Mouse (Mus musculus): ENCODE measurements around the gene Zfp637. TPM values are rescaled to one million over a fixed set of nuclear protein-coding genes. Genes with fewer than 3 reads are reported as not detected.

The Zfp637 gene
- polyA plus RNA-seq, 1 experiment from 2014 or later = 80.9 TPM

- DNase-seq (ENCODE audit: low spot score) = no peak
- no peaks in the 10 kb centered on the region for H3K27me3 ChIP-seq (replicated peaks; ENCODE audit: insufficient read depth, low read length)
- H3K27ac ChIP-seq (ENCODE audit: low read length) = no peak overlapping the region
- WGBS = 77% methylated on average over 2 of the region's 2 CpGs
- H3K4me2 ChIP-seq (replicated peaks; ENCODE audit: low read depth, low read length) = no peak overlapping the region
- TF ChIP-seq EP300 (IDR thresholded peaks at IDR 0.05) = no peak
- no peak for TF ChIP-seq CTCF (IDR thresholded peaks at IDR 0.05)
- H3K4me1 ChIP-seq (ENCODE audit: insufficient read depth, low read depth, low read length) = peaks cover 4% of the 10 kb centered on the region; the same call in 1 of the 2 replicates
- no peaks in the 10 kb centered on the region for H3K9me3 ChIP-seq (ENCODE audit: low read length)
- no peak overlapping the region for H3K9ac ChIP-seq (replicated peaks; ENCODE audit: low read depth)
- H3K36me3 ChIP-seq (ENCODE audit: insufficient read depth, low read length) = no peaks in the 10 kb centered on the region
- no peak for ATAC-seq
- H3K4me3 ChIP-seq (ENCODE audit: low read depth, low read length) = no peak overlapping the region
Measured at GRCm38 (mm10) chr6:117893435-117893834, 52.5 kb downstream of the Zfp637 start.

Other genes starting within 250 kb of the Zfp637 start
- 0.97 and 1.3 TPM in 2 replicates for gene Zfp239, start 20.9 kb downstream of the Zfp637 start, polyA plus RNA-seq (2015; fragmentation: Nextera tagmentation; extraction: Ambion mirVana)
- 393 and 433 TPM in 2 replicates for gene Hnrnpf, start 59.1 kb downstream of the Zfp637 start, polyA plus RNA-seq (2015; fragmentation: Nextera tagmentation; extraction: Ambion mirVana)
- 12.4 and 19.8 TPM in 2 replicates for gene Fxyd4, start 96.5 kb downstream of the Zfp637 start, polyA plus RNA-seq (2015; fragmentation: Nextera tagmentation; extraction: Ambion mirVana)
- 26.3 and 35.2 TPM in 2 replicates for gene Rasgef1a, start 170.3 kb downstream of the Zfp637 start, polyA plus RNA-seq (2015; fragmentation: Nextera tagmentation; extraction: Ambion mirVana)

Data from lung, postnatal 0 days (tissue).